ENCODE assay signal across 16 mouse cellular contexts in genomic region chr7:49661811-49662491, GRCm38 (mm10). TPM values are rescaled to one million over a fixed set of nuclear protein-coding genes. Genes with fewer than 3 reads are reported as not detected.
DNase-seq lines count a peak whose midpoint lies in the region; ATAC-seq and TF ChIP-seq lines count a peak whose summit lies in the region.
"Had no signal": no experiment of that assay in that cellular context is flagged by ENCODE, and none has a peak within 500 bp of the region (broad histone marks: within the 10 kb centered on the region; RNA-seq: fewer than 3 reads in every experiment).

No protein-coding gene starts in this region.

- H3K27me3 ChIP-seq in forebrain, embryonic 11.5 days (ENCODE audit: control insufficient read depth, insufficient read depth, low read length), result peaks cover 45% of the 10 kb centered on the region
- H3K27me3 ChIP-seq in forebrain, embryonic 16.5 days (replicated peaks; ENCODE audit: control insufficient read depth, insufficient read depth, low read length), result peaks cover 38% of the 10 kb centered on the region
- peaks cover 97% of the 10 kb centered on the region for H3K27me3 ChIP-seq in hindbrain, embryonic 14.5 days (ENCODE audit: control insufficient read depth, insufficient read depth, low read length)
- peaks cover 67% of the 10 kb centered on the region for H3K27me3 ChIP-seq in hindbrain, embryonic 16.5 days (replicated peaks; ENCODE audit: control insufficient read depth, insufficient read depth, low read length)
- H3K27me3 ChIP-seq in E14TG2a.4 (ENCODE audit: insufficient read depth, low read length), result peaks cover 40% of the 10 kb centered on the region
- peaks cover 19% of the 10 kb centered on the region for H3K27me3 ChIP-seq in embryonic facial prominence, embryonic 15.5 days

- WGBS in forebrain, embryonic 11.5 days, result under 1% methylated on average over 24 of the region's 24 CpGs
- under 1% methylated on average over 24 of the region's 24 CpGs for WGBS in forebrain, embryonic 16.5 days
- 2% methylated on average over 24 of the region's 24 CpGs for WGBS in hindbrain, embryonic 14.5 days
- WGBS in hindbrain, embryonic 16.5 days, result 1% methylated on average over 24 of the region's 24 CpGs
- 3% methylated on average over 24 of the region's 24 CpGs for WGBS in embryonic facial prominence, embryonic 15.5 days

- 0 out of 2 replicates have a peak, but pooled peaks cover 5% of the 10 kb centered on the region for H3K4me1 ChIP-seq in forebrain, embryonic 11.5 days (replicated peaks; ENCODE audit: control insufficient read depth, insufficient read depth, low read length)
- peaks cover 5% of the 10 kb centered on the region for H3K4me1 ChIP-seq in forebrain, embryonic 16.5 days (replicated peaks; ENCODE audit: control insufficient read depth, insufficient read depth, low read length)
- H3K4me1 ChIP-seq in hindbrain, embryonic 14.5 days (replicated peaks; ENCODE audit: control insufficient read depth, insufficient read depth, low read length), result no peaks in the 10 kb centered on the region
- no peaks in the 10 kb centered on the region for H3K4me1 ChIP-seq in hindbrain, embryonic 16.5 days (ENCODE audit: control insufficient read depth, insufficient read depth, low read depth, low read length)
- H3K4me1 ChIP-seq in E14TG2a.4 (replicated peaks; ENCODE audit: low read depth, low read length), result peaks cover 16% of the 10 kb centered on the region
- H3K4me1 ChIP-seq in embryonic facial prominence, embryonic 15.5 days, result 0 out of 2 replicates have a peak, but pooled peaks cover 4% of the 10 kb centered on the region

- H3K27ac ChIP-seq in forebrain, embryonic 11.5 days (ENCODE audit: low read depth, low read length), result no peak overlapping the region
- H3K27ac ChIP-seq in forebrain, embryonic 16.5 days (ENCODE audit: low read length), result no peak overlapping the region
- no peak overlapping the region for H3K27ac ChIP-seq in hindbrain, embryonic 14.5 days
- no peak overlapping the region for H3K27ac ChIP-seq in hindbrain, embryonic 16.5 days (ENCODE audit: low read depth, low read length)
- H3K27ac ChIP-seq in embryonic facial prominence, embryonic 15.5 days (replicated peaks), result no peak overlapping the region

- H3K4me2 ChIP-seq in forebrain, embryonic 11.5 days (ENCODE audit: low read depth, low read length, severe bottlenecking), result peak overlapping the region; percentile 18; the same call in 1 of the 2 replicates
- no peak overlapping the region for H3K4me2 ChIP-seq in forebrain, embryonic 16.5 days (ENCODE audit: low read length)
- H3K4me2 ChIP-seq in hindbrain, embryonic 14.5 days (replicated peaks), result 0 out of 2 replicates have a peak overlapping the region, but pooled peaks have one; percentile 12
- no peak overlapping the region for H3K4me2 ChIP-seq in hindbrain, embryonic 16.5 days (ENCODE audit: low read length)
- 0 out of 2 replicates have a peak overlapping the region, but pooled peaks have one; percentile 15 for H3K4me2 ChIP-seq in embryonic facial prominence, embryonic 15.5 days (replicated peaks)

- H3K4me3 ChIP-seq in forebrain, embryonic 11.5 days (ENCODE audit: low read depth, low read length), result no peak overlapping the region
- no peak overlapping the region for H3K4me3 ChIP-seq in forebrain, embryonic 16.5 days (replicated peaks; ENCODE audit: low read length)
- no peak overlapping the region for H3K4me3 ChIP-seq in hindbrain, embryonic 14.5 days (replicated peaks; ENCODE audit: low read length)
- H3K4me3 ChIP-seq in hindbrain, embryonic 16.5 days (ENCODE audit: low read length), result no peak overlapping the region
- peak overlapping the region; percentile 50 for H3K4me3 ChIP-seq in E14TG2a.4 (replicated peaks; ENCODE audit: low read length)
- no peak overlapping the region for H3K4me3 ChIP-seq in embryonic facial prominence, embryonic 15.5 days (replicated peaks)
- H3K4me3 ChIP-seq: myocyte had no signal

- peak; percentile 64; the same call in 1 of the 2 replicates for ATAC-seq in forebrain, embryonic 11.5 days (replicated peaks; ENCODE audit: low FRiP score)
- ATAC-seq in forebrain, embryonic 16.5 days, result no peak
- ATAC-seq in hindbrain, embryonic 14.5 days (ENCODE audit: low FRiP score), result no peak
- ATAC-seq in hindbrain, embryonic 16.5 days, result no peak
- no peak for ATAC-seq in embryonic facial prominence, embryonic 15.5 days (ENCODE audit: insufficient number of reproducible peaks, low FRiP score, low TSS enrichment, low read depth)

- no peaks in the 10 kb centered on the region for H3K36me3 ChIP-seq in forebrain, embryonic 11.5 days (ENCODE audit: control insufficient read depth, insufficient read depth, low read length)
- no peaks in the 10 kb centered on the region for H3K36me3 ChIP-seq in forebrain, embryonic 16.5 days (ENCODE audit: control insufficient read depth, insufficient read depth)
- no peaks in the 10 kb centered on the region for H3K36me3 ChIP-seq in hindbrain, embryonic 14.5 days (replicated peaks; ENCODE audit: control insufficient read depth, insufficient read depth)
- no peaks in the 10 kb centered on the region for H3K36me3 ChIP-seq in hindbrain, embryonic 16.5 days (ENCODE audit: control insufficient read depth, insufficient read depth, low read length)
- no peaks in the 10 kb centered on the region for H3K36me3 ChIP-seq in E14TG2a.4 (ENCODE audit: insufficient read depth, low read length)
- H3K36me3 ChIP-seq in embryonic facial prominence, embryonic 15.5 days, result no peaks in the 10 kb centered on the region

- no peak overlapping the region for H3K9ac ChIP-seq in forebrain, embryonic 11.5 days (ENCODE audit: low read length)
- H3K9ac ChIP-seq in forebrain, embryonic 16.5 days (replicated peaks; ENCODE audit: low read depth, low read length), result no peak overlapping the region
- no peak overlapping the region for H3K9ac ChIP-seq in hindbrain, embryonic 14.5 days
- no peak overlapping the region for H3K9ac ChIP-seq in hindbrain, embryonic 16.5 days (ENCODE audit: low read depth, low read length)
- no peak overlapping the region for H3K9ac ChIP-seq in embryonic facial prominence, embryonic 15.5 days

- TF ChIP-seq CTCF in E14TG2a.4 (conservative IDR thresholded peaks at IDR 0.05; ENCODE audit: low read length), result no peak

- H3K9me3 ChIP-seq in forebrain, embryonic 11.5 days (ENCODE audit: control insufficient read depth, low read length), result no peaks in the 10 kb centered on the region
- H3K9me3 ChIP-seq in forebrain, embryonic 16.5 days (ENCODE audit: control insufficient read depth, low read length), result no peaks in the 10 kb centered on the region
- H3K9me3 ChIP-seq in hindbrain, embryonic 14.5 days (ENCODE audit: control insufficient read depth, low read length), result no peaks in the 10 kb centered on the region
- H3K9me3 ChIP-seq in hindbrain, embryonic 16.5 days (ENCODE audit: control insufficient read depth, low read length), result no peaks in the 10 kb centered on the region
- 0 out of 2 replicates have a peak, but pooled peaks cover 5% of the 10 kb centered on the region for H3K9me3 ChIP-seq in E14TG2a.4 (ENCODE audit: low read length)
- no peaks in the 10 kb centered on the region for H3K9me3 ChIP-seq in embryonic facial prominence, embryonic 15.5 days (replicated peaks)

- DNase-seq in forebrain, embryonic 11.5 days (ENCODE audit: low spot score), result peak; percentile 60
- no peak for DNase-seq in hindbrain, embryonic 14.5 days (ENCODE audit: low spot score)
- no peak for DNase-seq in layer of hippocampus, postnatal 14 days (ENCODE audit: low spot score in 2 of 2)
- no peak for DNase-seq in right cerebral cortex, adult 2 months (ENCODE audit: low spot score in 2 of 2)
- DNase-seq: cerebellum, postnatal 25 days; kidney, postnatal 10 days; lung, adult 2 months had no signal

RNA-seq across cellular contexts. Expression of gene Dbx1, which starts 25.3 kb away (rescaled TPM):
- 31.0 and 33.3 TPM in 2 replicates for polyA plus RNA-seq in forebrain, embryonic 11.5 days (2014; fragmentation: Nextera tagmentation; extraction: Ambion mirVana)
- 0.54 and 0.83 TPM in 2 replicates for polyA plus RNA-seq in forebrain, embryonic 16.5 days (2015; fragmentation: Nextera tagmentation; extraction: Ambion mirVana)
- polyA plus RNA-seq in hindbrain, embryonic 14.5 days (2014; fragmentation: Nextera tagmentation; extraction: Ambion mirVana), result 1.3 and 12.9 TPM in 2 replicates
- 1.0 and 4.2 TPM in 2 replicates for polyA plus RNA-seq in hindbrain, embryonic 16.5 days (2015; fragmentation: Nextera tagmentation; extraction: Ambion mirVana)
- 1.7 and 3.7 TPM in 2 replicates for polyA plus RNA-seq in embryonic facial prominence, embryonic 15.5 days (2015; fragmentation: Nextera tagmentation; extraction: Ambion mirVana)
- total RNA-seq in layer of hippocampus, postnatal 14 days (2021), result not detected
- total RNA-seq: left cerebral cortex, adult 18-20 months; MEL had no signal
- polyA plus RNA-seq: gonadal fat pad, adult 2 months; lung, adult 2 months; myocyte; spleen, adult 2 months had no signal

Comparison
In these comparisons a context has a peak if more than half of its experiments do, and no peak if none do; other contexts are left out.
1. H3K4me2 ChIP-seq: peak in forebrain, embryonic 11.5 days (single experiment), hindbrain, embryonic 14.5 days (single experiment) and embryonic facial prominence, embryonic 15.5 days (single experiment); none in forebrain, embryonic 16.5 days (single experiment) and hindbrain, embryonic 16.5 days (single experiment).